In genomic region chr10:122408697-122409409, GRCm38 (mm10) we compare ENCODE assay signal across 12 mouse cellular contexts. TPM values are rescaled to one million over a fixed set of nuclear protein-coding genes. Genes with fewer than 3 reads are reported as not detected.
A peak's percentile ranks its signal among the peaks of the same experiment; 100 is the strongest.
DNase-seq lines count a peak whose midpoint lies in the region; ATAC-seq and TF ChIP-seq lines count a peak whose summit lies in the region.
"Had no signal": no experiment of that assay in that cellular context is flagged by ENCODE, and none has a peak within 500 bp of the region (broad histone marks: within the 10 kb centered on the region; RNA-seq: fewer than 3 reads in every experiment).

No protein-coding gene starts in this region.

- H3K36me3 ChIP-seq in forebrain, embryonic 16.5 days (ENCODE audit: control insufficient read depth, insufficient read depth) = no peaks in the 10 kb centered on the region
- no peaks in the 10 kb centered on the region for H3K36me3 ChIP-seq in forebrain, embryonic 12.5 days (replicated peaks)
- H3K36me3 ChIP-seq in kidney, postnatal 0 days (ENCODE audit: insufficient read depth, low read length) = no peaks in the 10 kb centered on the region
- H3K36me3 ChIP-seq: stomach, embryonic 15.5 days had no signal

- 83% methylated on average over 7 of the region's 7 CpGs for WGBS in forebrain, embryonic 16.5 days
- WGBS in forebrain, embryonic 12.5 days = 91% methylated on average over 7 of the region's 7 CpGs
- 57% methylated on average over 7 of the region's 7 CpGs for WGBS in kidney, postnatal 0 days

- H3K27me3 ChIP-seq in forebrain, embryonic 16.5 days (replicated peaks; ENCODE audit: control insufficient read depth, insufficient read depth, low read length) = no peaks in the 10 kb centered on the region
- H3K27me3 ChIP-seq in forebrain, embryonic 12.5 days = no peaks in the 10 kb centered on the region
- H3K27me3 ChIP-seq in kidney, postnatal 0 days (ENCODE audit: insufficient read depth, low read length) = no peaks in the 10 kb centered on the region
- H3K27me3 ChIP-seq: CH12.LX; stomach, embryonic 15.5 days had no signal

- DNase-seq in urinary bladder, postnatal 25 days (ENCODE audit: low spot score) = peak; percentile 10
- no peak for DNase-seq in urinary bladder, postnatal 10 days (ENCODE audit: low spot score)
- DNase-seq in kidney, postnatal 0 days (ENCODE audit: low spot score) = peak; percentile 55
- DNase-seq in right cerebral cortex, adult 18-20 months = no peak
- DNase-seq in layer of hippocampus, adult 8-10 months (ENCODE audit: low spot score in 2 of 2) = no peak
- DNase-seq: cerebellum, adult 8-10 months had no signal

- no peak overlapping the region for H3K4me2 ChIP-seq in forebrain, embryonic 16.5 days (ENCODE audit: low read length)
- H3K4me2 ChIP-seq in forebrain, embryonic 12.5 days = no peak overlapping the region
- H3K4me2 ChIP-seq in kidney, postnatal 0 days (ENCODE audit: low read length) = no peak overlapping the region
- H3K4me2 ChIP-seq: stomach, embryonic 15.5 days had no signal

- no peaks in the 10 kb centered on the region for H3K9me3 ChIP-seq in forebrain, embryonic 16.5 days (ENCODE audit: control insufficient read depth, low read length)
- no peaks in the 10 kb centered on the region for H3K9me3 ChIP-seq in forebrain, embryonic 12.5 days
- no peaks in the 10 kb centered on the region for H3K9me3 ChIP-seq in kidney, postnatal 0 days (replicated peaks; ENCODE audit: low read length)
- H3K9me3 ChIP-seq: stomach, embryonic 15.5 days had no signal

- H3K4me3 ChIP-seq in forebrain, embryonic 16.5 days (replicated peaks; ENCODE audit: low read length) = no peak overlapping the region
- no peak overlapping the region for H3K4me3 ChIP-seq in forebrain, embryonic 12.5 days (replicated peaks)
- H3K4me3 ChIP-seq in kidney, postnatal 0 days (replicated peaks; ENCODE audit: low read depth, low read length) = no peak overlapping the region
- H3K4me3 ChIP-seq: stomach, embryonic 15.5 days had no signal

- TF ChIP-seq CTCF in kidney, postnatal 0 days (IDR thresholded peaks at IDR 0.05; ENCODE audit: low read depth) = no peak

- H3K9ac ChIP-seq in forebrain, embryonic 16.5 days (replicated peaks; ENCODE audit: low read depth, low read length) = no peak overlapping the region
- H3K9ac ChIP-seq in forebrain, embryonic 12.5 days = no peak overlapping the region
- H3K9ac ChIP-seq in kidney, postnatal 0 days (ENCODE audit: low read depth, low read length) = no peak overlapping the region
- H3K9ac ChIP-seq: stomach, embryonic 15.5 days had no signal

- 0 out of 2 replicates have a peak, but pooled peaks have one; percentile 50 for ATAC-seq in forebrain, embryonic 16.5 days
- ATAC-seq in forebrain, embryonic 12.5 days (ENCODE audit: low FRiP score) = no peak
- 0 out of 2 replicates have a peak, but pooled peaks have one; percentile 33 for ATAC-seq in kidney, postnatal 0 days (replicated peaks; ENCODE audit: low FRiP score, low read depth)
- no peak for ATAC-seq in megakaryocyte, adult 5-6 weeks (ENCODE audit: poor library complexity, severe bottlenecking)
- ATAC-seq: hindbrain, postnatal 0 days had no signal

- no peaks in the 10 kb centered on the region for H3K4me1 ChIP-seq in forebrain, embryonic 16.5 days (replicated peaks; ENCODE audit: control insufficient read depth, insufficient read depth, low read length)
- H3K4me1 ChIP-seq in forebrain, embryonic 12.5 days = no peaks in the 10 kb centered on the region
- no peaks in the 10 kb centered on the region for H3K4me1 ChIP-seq in kidney, postnatal 0 days (replicated peaks; ENCODE audit: insufficient read depth, low read length)
- H3K4me1 ChIP-seq: stomach, embryonic 15.5 days had no signal

- H3K27ac ChIP-seq in forebrain, embryonic 16.5 days (ENCODE audit: low read length) = no peak overlapping the region
- no peak overlapping the region for H3K27ac ChIP-seq in forebrain, embryonic 12.5 days
- no peak overlapping the region for H3K27ac ChIP-seq in kidney, postnatal 0 days
- H3K27ac ChIP-seq: hindbrain, postnatal 0 days; stomach, embryonic 15.5 days had no signal

RNA-seq across cellular contexts. Expression of gene Avpr1a, which starts 39.4 kb away (rescaled TPM):
- 1.3 and 2.2 TPM in 2 replicates for polyA plus RNA-seq in forebrain, embryonic 16.5 days (2015; fragmentation: Nextera tagmentation; extraction: Ambion mirVana)
- 0.23 and 0.31 TPM in 2 replicates for polyA plus RNA-seq in forebrain, embryonic 12.5 days (2016; fragmentation: Nextera tagmentation; extraction: Ambion mirVana)
- polyA plus RNA-seq in kidney, postnatal 0 days (2015; fragmentation: Nextera tagmentation; extraction: Ambion mirVana) = 7.8 and 8.5 TPM in 2 replicates
- not detected in 2 replicates for total RNA-seq in megakaryocyte, adult 5-6 weeks (2015)
- not detected in 2 replicates for total RNA-seq in megakaryocyte, adult 5-6 weeks (2017)
- total RNA-seq in layer of hippocampus, adult 8-10 months (2022) = 1 to 10 TPM in 1 of 4 experiments, under 1 TPM in 3; 0.50 to 1.1 (median 0.82) TPM
- total RNA-seq: CH12.LX had no signal

Comparison
In these comparisons a context has a peak if more than half of its experiments do, and no peak if none do; other contexts are left out.
1. ATAC-seq: peak in forebrain, embryonic 16.5 days (single experiment) and kidney, postnatal 0 days (single experiment); none in forebrain, embryonic 12.5 days (single experiment) and megakaryocyte, adult 5-6 weeks (single experiment).
2. DNase-seq: peak in urinary bladder, postnatal 25 days (single experiment) and kidney, postnatal 0 days (single experiment); none in urinary bladder, postnatal 10 days (single experiment), right cerebral cortex, adult 18-20 months (single experiment) and layer of hippocampus, adult 8-10 months (0 of 2).